Mouse (Mus musculus): ENCODE results near the gene Ankrd34c. TPM values are rescaled to one million over a fixed set of nuclear protein-coding genes. Genes with fewer than 3 reads are reported as not detected.

The Ankrd34c gene
- total RNA-seq, 2 experiments from 2014 or later = not detected

GRCm38 (mm10) chr9:89686262-89686661 lies 52.0 kb downstream of the Ankrd34c start:
- ATAC-seq (replicated peaks; ENCODE audit: low FRiP score, poor library complexity, severe bottlenecking) = no peak

GRCm38 (mm10) chr9:89678974-89679373 lies 59.3 kb downstream of the Ankrd34c start:
- ATAC-seq (replicated peaks; ENCODE audit: low FRiP score, poor library complexity, severe bottlenecking) = no peak

Other genes with a start within 250 kb of the Ankrd34c start
- not detected in 2 replicates for gene Minar1, start 115.3 kb downstream of the Ankrd34c start, total RNA-seq (2015; ENCODE audit: low replicate concordance)
- not detected in 2 replicates for gene Minar1, start 115.3 kb downstream of the Ankrd34c start, total RNA-seq (2017; ENCODE audit: low replicate concordance)
- gene Tmed3, start 33.4 kb downstream of the Ankrd34c start, total RNA-seq (2015; ENCODE audit: low replicate concordance) = 33.5 and 51.6 TPM in 2 replicates
- gene Tmed3, start 33.4 kb downstream of the Ankrd34c start, total RNA-seq (2017; ENCODE audit: low replicate concordance) = 19.6 and 45.5 TPM in 2 replicates
- not detected in 2 replicates for gene Rasgrf1, start 171.4 kb upstream of the Ankrd34c start, total RNA-seq (2015; ENCODE audit: low replicate concordance)
- not detected in 2 replicates for gene Rasgrf1, start 171.4 kb upstream of the Ankrd34c start, total RNA-seq (2017; ENCODE audit: low replicate concordance)

Data from erythroid progenitor cell, adult 5-6 weeks (primary cell).